Mouse (Mus musculus) midbrain, embryonic 11.5 days (tissue): ENCODE measurements around the gene Olfr572. TPM values are rescaled to one million over a fixed set of nuclear protein-coding genes. Genes with fewer than 3 reads are reported as not detected.

Experiments used
- ATAC-seq: fragments of 200-750 bp; cut with Nextera tagmentation; 2 replicates; pipeline ENCODE4 v1.8.0; 2017; ENCODE audit warnings: moderate TSS enrichment, moderate library complexity; ENCODE audit not compliant: low FRiP score
- DNase-seq: peaks from one replicate; pipeline ENCODE4 v3.0.0; 2015; ENCODE audit warnings: low spot score; ENCODE audit errors: missing footprints
- H3K27ac ChIP-seq: fragments of 300-500 bp; sonication (generic); 2 replicates; pipeline ENCODE4 v1.5.1; 2014; ENCODE audit warnings: low read depth, low read length
- H3K27me3 ChIP-seq: fragments of 300-500 bp; sonication (generic); 2 replicates; pipeline ENCODE4 v1.6.1; 2014; ENCODE audit warnings: mild to moderate bottlenecking, low read length, moderate library complexity, mixed read lengths; ENCODE audit not compliant: control insufficient read depth, insufficient read depth
- H3K36me3 ChIP-seq: fragments of 300-500 bp; sonication (generic); 2 replicates; pipeline ENCODE4 v1.6.1; 2014; ENCODE audit warnings: mild to moderate bottlenecking, low read length, moderate library complexity, mixed read lengths; ENCODE audit not compliant: control insufficient read depth, insufficient read depth
- H3K4me1 ChIP-seq: fragments of 300-500 bp; sonication (generic); 2 replicates; pipeline ENCODE4 v1.6.1; 2014; ENCODE audit warnings: low read length; ENCODE audit not compliant: control insufficient read depth, insufficient read depth
- H3K4me2 ChIP-seq: fragments of 300-500 bp; sonication (generic); 2 replicates; pipeline ENCODE4 v1.6.1; 2014; ENCODE audit warnings: mild to moderate bottlenecking, moderate library complexity
- H3K4me3 ChIP-seq: fragments of 300-500 bp; sonication (generic); 2 replicates; pipeline ENCODE4 v1.5.1; 2014; ENCODE audit warnings: low read depth, low read length
- H3K9ac ChIP-seq: fragments of 300-500 bp; sonication (generic); 2 replicates; pipeline ENCODE4 v1.6.1; 2014; ENCODE audit warnings: low read length
- H3K9me3 ChIP-seq: fragments of 300-500 bp; sonication (generic); 2 replicates; pipeline ENCODE4 v1.6.1; 2016; ENCODE audit warnings: low read length; ENCODE audit not compliant: control insufficient read depth
- WGBS: fragments of 180-500 bp; shearing (Covaris S2); extraction: QIAGEN DNeasy Blood & Tissue Kit; methylation state at CpG from one replicate; pipeline ENCODE4 v1.1.7; 2014; 5-methylcytosine and 5-hydroxymethylcytosine counted together
- polyA plus RNA-seq: library from polyadenylated mRNA; unstranded; fragments of >200 nt; fragmentation: Nextera tagmentation; extraction: Ambion mirVana; gene quantifications from 2 replicates; pipeline ENCODE4 v1.2.1, GENCODE M21; 2014

Olfr572 gene
- polyA plus RNA-seq, 1 experiment from 2014 or later = not detected

GRCm38 (mm10) chr7:102943417-102943816, 19.2 kb downstream of the Olfr572 start:
- H3K4me3 ChIP-seq = no peak overlapping the region
- H3K4me2 ChIP-seq = no peak overlapping the region
- no peak overlapping the region for H3K27ac ChIP-seq
- no peak for ATAC-seq
- H3K9ac ChIP-seq = no peak overlapping the region
- H3K9me3 ChIP-seq = no peaks in the 10 kb centered on the region
- 88% methylated on average over 1 of the region's 1 CpGs for WGBS
- DNase-seq = no peak
- H3K4me1 ChIP-seq = no peaks in the 10 kb centered on the region
- H3K36me3 ChIP-seq = no peaks in the 10 kb centered on the region
- H3K27me3 ChIP-seq = no peaks in the 10 kb centered on the region

GRCm38 (mm10) chr7:102948167-102948566, 24.0 kb downstream of the Olfr572 start, which contains the start of gene Olfr574:
Gene Olfr574 (plus strand): TSS chr7:102948467.
- no peaks in the 10 kb centered on the region for H3K9me3 ChIP-seq
- H3K27ac ChIP-seq = no peak within 1 kb of the TSS
- H3K4me3 ChIP-seq = no peak within 1 kb of the TSS
- DNase-seq = no peak
- H3K36me3 ChIP-seq = no peaks in the 10 kb centered on the region
- 88% methylated on average over 1 of the region's 1 CpGs for WGBS
- H3K4me2 ChIP-seq = no peak within 1 kb of the TSS
- no peak for ATAC-seq
- no peak within 1 kb of the TSS for H3K9ac ChIP-seq
- no peaks in the 10 kb centered on the region for H3K4me1 ChIP-seq
- H3K27me3 ChIP-seq = no peaks in the 10 kb centered on the region

- H3K27me3 ChIP-seq = no peaks in the 10 kb centered on the region
- no peaks in the 10 kb centered on the region for H3K36me3 ChIP-seq
- ATAC-seq = no peak
- no peak overlapping the region for H3K4me2 ChIP-seq
- no peak for DNase-seq
- no peak overlapping the region for H3K9ac ChIP-seq
- H3K9me3 ChIP-seq = no peaks in the 10 kb centered on the region
- 83% methylated on average over 1 of the region's 1 CpGs for WGBS
- H3K4me1 ChIP-seq = no peaks in the 10 kb centered on the region
- no peak overlapping the region for H3K27ac ChIP-seq
- no peak overlapping the region for H3K4me3 ChIP-seq
Measured at GRCm38 (mm10) chr7:102950732-102951131, 26.5 kb downstream of the Olfr572 start.

GRCm38 (mm10) chr7:102958137-102958536, 33.9 kb downstream of the Olfr572 start:
- 81% methylated on average over 3 of the region's 3 CpGs for WGBS

GRCm38 (mm10) chr7:102958593-102958992, 34.4 kb downstream of the Olfr572 start, which contains the start of gene Olfr575:
Gene Olfr575 (minus strand): TSS chr7:102958775.
- no peak for ATAC-seq
- Histone ChIP-seq H3K27me3 (no peaks in the 10 kb centered on the region), H3K4me2 (no peak within 1 kb of the TSS), H3K36me3 (no peaks in the 10 kb centered on the region), H3K4me1 (no peaks in the 10 kb centered on the region), H3K9ac (no peak within 1 kb of the TSS), H3K27ac (no peak within 1 kb of the TSS), H3K9me3 (no peaks in the 10 kb centered on the region), H3K4me3 (no peak within 1 kb of the TSS)
- 74% methylated on average over 1 of the region's 1 CpGs for WGBS
- no peak for DNase-seq

More at GRCm38 (mm10) chr7:102958137-102958536, 33.9 kb downstream of the Olfr572 start:
- Histone ChIP-seq H3K4me2 (no peak overlapping the region), H3K4me3 (no peak overlapping the region), H3K27me3 (no peaks in the 10 kb centered on the region), H3K9me3 (no peaks in the 10 kb centered on the region), H3K36me3 (no peaks in the 10 kb centered on the region), H3K4me1 (no peaks in the 10 kb centered on the region), H3K27ac (no peak overlapping the region), H3K9ac (no peak overlapping the region)
- ATAC-seq = no peak
- DNase-seq = no peak

- Histone ChIP-seq H3K4me1 (no peaks in the 10 kb centered on the region), H3K27ac (no peak within 1 kb of the TSS), H3K4me3 (no peak within 1 kb of the TSS), H3K9me3 (no peaks in the 10 kb centered on the region), H3K4me2 (no peak within 1 kb of the TSS), H3K36me3 (no peaks in the 10 kb centered on the region), H3K9ac (no peak within 1 kb of the TSS), H3K27me3 (no peaks in the 10 kb centered on the region)
- ATAC-seq (no peak), DNase-seq (no peak)
- 63% methylated on average over 2 of the region's 2 CpGs for WGBS
Measured at GRCm38 (mm10) chr7:102962360-102962759, 38.2 kb downstream of the Olfr572 start, which contains the start of gene Olfr576. Gene Olfr576 (plus strand): TSS chr7:102962660.

- Histone ChIP-seq H3K27me3 (no peaks in the 10 kb centered on the region), H3K9ac (no peak overlapping the region), H3K4me1 (no peaks in the 10 kb centered on the region), H3K27ac (no peak overlapping the region), H3K4me3 (no peak overlapping the region), H3K36me3 (no peaks in the 10 kb centered on the region), H3K4me2 (no peak overlapping the region), H3K9me3 (no peaks in the 10 kb centered on the region)
- DNase-seq (no peak), ATAC-seq (no peak)
- 58% methylated on average over 1 of the region's 1 CpGs for WGBS
Measured at GRCm38 (mm10) chr7:102974399-102974798, 50.2 kb downstream of the Olfr572 start.

GRCm38 (mm10) chr7:102975843-102976242, 51.6 kb downstream of the Olfr572 start, which contains the start of gene Olfr577:
Gene Olfr577 (minus strand): TSS chr7:102975943.
- H3K4me2 ChIP-seq = no peak within 1 kb of the TSS
- no peak for ATAC-seq
- no peak for DNase-seq
- H3K9me3 ChIP-seq = no peaks in the 10 kb centered on the region
- WGBS = 80% methylated on average over 2 of the region's 2 CpGs
- H3K4me3 ChIP-seq = no peak within 1 kb of the TSS
- H3K4me1 ChIP-seq = no peaks in the 10 kb centered on the region
- no peak within 1 kb of the TSS for H3K27ac ChIP-seq
- H3K27me3 ChIP-seq = no peaks in the 10 kb centered on the region
- no peaks in the 10 kb centered on the region for H3K36me3 ChIP-seq
- no peak within 1 kb of the TSS for H3K9ac ChIP-seq
